Mouse (Mus musculus): ENCODE measurements around the gene Gfod2. TPM values are rescaled to one million over a fixed set of nuclear protein-coding genes. Genes with fewer than 3 reads are reported as not detected.

Gene Gfod2
- polyA plus RNA-seq, 1 experiment from 2014 or later: 23.1 TPM

DNA sequence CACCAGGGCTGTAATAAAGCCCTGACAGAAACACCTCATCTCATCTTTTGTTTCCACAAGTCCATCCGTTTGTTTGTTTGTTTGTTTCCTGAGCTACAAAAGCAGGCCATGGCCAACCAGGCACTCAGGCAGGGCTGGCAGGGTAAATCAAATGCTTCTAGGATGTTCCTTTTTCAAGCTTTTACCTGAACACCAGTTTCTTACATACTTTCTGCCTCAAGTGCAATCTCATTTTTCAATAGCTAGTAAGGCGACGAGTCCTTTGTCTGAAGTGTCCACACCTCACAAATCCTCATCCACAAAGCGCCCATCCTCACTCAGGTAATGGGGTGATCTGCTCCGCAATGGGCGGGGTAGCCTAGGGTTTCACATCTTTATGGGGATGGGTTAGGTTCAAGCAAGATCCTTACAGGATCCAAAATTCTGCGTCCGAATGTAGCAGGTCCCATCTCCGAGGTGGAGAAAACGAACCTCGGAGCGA lies 628 bp downstream of the Gfod2 start:
- H3K27me3 ChIP-seq: no peaks in the 10 kb centered on the region
- ATAC-seq (ENCODE audit: insufficient number of reproducible peaks, low FRiP score, low TSS enrichment, low read depth): 0 out of 2 replicates have a peak, but pooled peaks have one; percentile 26
- H3K9me3 ChIP-seq (replicated peaks): no peaks in the 10 kb centered on the region
- peak overlapping the region; percentile 99 for H3K4me3 ChIP-seq (replicated peaks)
- H3K4me1 ChIP-seq: peaks cover 10% of the 10 kb centered on the region
- peak overlapping the region; percentile 80 for H3K9ac ChIP-seq
- WGBS: 3% methylated on average over 12 of the region's 12 CpGs
- peak overlapping the region; percentile 86 for H3K27ac ChIP-seq (replicated peaks)
- peak overlapping the region; percentile 69 for H3K4me2 ChIP-seq (replicated peaks)
- H3K36me3 ChIP-seq: no peaks in the 10 kb centered on the region

DNA sequence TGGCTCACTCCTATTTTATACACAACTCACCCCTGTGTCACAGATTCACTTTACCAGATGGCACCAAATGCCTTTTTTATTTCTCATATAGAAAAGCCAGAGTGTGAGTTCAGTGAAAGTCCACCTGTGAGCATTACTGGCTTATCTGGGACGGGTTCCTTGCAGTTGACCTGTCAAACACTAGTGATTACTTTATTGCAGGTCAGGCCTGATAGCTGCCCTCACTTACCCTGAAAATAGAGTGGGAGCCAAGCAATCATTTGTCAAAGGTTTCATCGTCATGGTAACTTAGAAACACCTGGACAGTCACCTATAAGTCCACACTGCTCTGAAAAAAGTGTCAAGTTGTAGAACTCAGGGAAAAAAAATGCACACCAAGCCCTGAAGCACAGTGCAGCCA lies 3.8 kb downstream of the Gfod2 start:
- H3K9ac ChIP-seq: no peak overlapping the region
- H3K4me3 ChIP-seq (replicated peaks): no peak overlapping the region
- H3K27me3 ChIP-seq: no peaks in the 10 kb centered on the region
- 86% methylated on average over 2 of the region's 2 CpGs for WGBS
- no peak overlapping the region; the same call in 1 of the 2 replicates for H3K27ac ChIP-seq (replicated peaks)
- no peaks in the 10 kb centered on the region for H3K36me3 ChIP-seq
- no peaks in the 10 kb centered on the region for H3K9me3 ChIP-seq (replicated peaks)
- no peak for ATAC-seq (ENCODE audit: insufficient number of reproducible peaks, low FRiP score, low TSS enrichment, low read depth)
- H3K4me1 ChIP-seq: peaks cover 18% of the 10 kb centered on the region
- H3K4me2 ChIP-seq (replicated peaks): no peak overlapping the region

DNA sequence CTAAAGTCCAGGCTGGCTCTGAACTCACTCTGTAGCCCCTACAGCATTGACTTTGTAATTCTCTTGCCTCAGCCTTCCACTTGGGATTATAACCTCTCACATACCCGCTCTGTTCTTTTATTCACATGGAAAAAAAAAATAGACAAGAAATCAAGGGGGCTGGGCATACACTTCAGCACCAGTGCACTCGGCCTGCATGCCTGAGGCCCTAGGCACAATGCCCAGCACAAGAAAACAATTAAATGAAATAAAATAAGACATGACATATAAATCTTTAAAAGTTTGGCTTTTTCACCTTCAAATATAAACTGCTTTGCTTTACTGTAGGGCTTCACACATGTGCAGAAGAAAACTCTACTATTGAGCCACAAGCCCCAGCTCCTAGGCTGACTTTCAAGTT lies 4.5 kb downstream of the Gfod2 start:
- no peak for ATAC-seq (ENCODE audit: insufficient number of reproducible peaks, low FRiP score, low TSS enrichment, low read depth)
- no peak overlapping the region for H3K27ac ChIP-seq (replicated peaks)
- no peaks in the 10 kb centered on the region for H3K27me3 ChIP-seq
- H3K9ac ChIP-seq: no peak overlapping the region
- H3K4me2 ChIP-seq (replicated peaks): no peak overlapping the region
- no peaks in the 10 kb centered on the region for H3K36me3 ChIP-seq
- no peaks in the 10 kb centered on the region for H3K9me3 ChIP-seq (replicated peaks)
- H3K4me1 ChIP-seq: peaks cover 13% of the 10 kb centered on the region
- no peak overlapping the region for H3K4me3 ChIP-seq (replicated peaks)
- WGBS: 42% methylated on average over 2 of the region's 2 CpGs

DNA sequence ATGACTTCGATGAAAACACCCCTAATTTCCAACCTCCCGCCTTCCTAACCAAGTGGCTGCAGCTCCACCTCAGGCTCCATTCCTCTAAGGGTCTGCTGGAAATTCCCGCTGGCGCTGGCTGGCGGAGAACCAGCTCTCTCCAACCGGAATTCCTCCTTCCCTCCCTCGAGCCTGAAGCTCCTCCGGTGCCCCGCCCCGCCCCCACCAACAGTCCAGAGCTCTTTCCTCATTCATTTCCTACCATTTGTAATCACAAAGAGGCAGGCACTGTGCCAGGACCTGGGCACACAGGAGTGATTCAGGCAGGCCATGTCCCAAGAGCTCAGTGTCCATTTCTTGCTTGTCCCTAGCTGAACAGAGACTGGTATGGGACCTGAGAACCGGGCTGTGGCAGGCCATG lies 7.9 kb downstream of the Gfod2 start:
- H3K4me1 ChIP-seq: peaks cover 14% of the 10 kb centered on the region
- H3K4me2 ChIP-seq (replicated peaks): 0 out of 2 replicates have a peak overlapping the region, but pooled peaks have one; percentile 12
- H3K9me3 ChIP-seq (replicated peaks): no peaks in the 10 kb centered on the region
- H3K4me3 ChIP-seq (replicated peaks): no peak overlapping the region
- H3K27ac ChIP-seq (replicated peaks): peak overlapping the region; percentile 66
- no peaks in the 10 kb centered on the region for H3K27me3 ChIP-seq
- ATAC-seq (ENCODE audit: insufficient number of reproducible peaks, low FRiP score, low TSS enrichment, low read depth): no peak
- WGBS: 6% methylated on average over 11 of the region's 11 CpGs
- no peaks in the 10 kb centered on the region for H3K36me3 ChIP-seq
- no peak overlapping the region for H3K9ac ChIP-seq

DNA sequence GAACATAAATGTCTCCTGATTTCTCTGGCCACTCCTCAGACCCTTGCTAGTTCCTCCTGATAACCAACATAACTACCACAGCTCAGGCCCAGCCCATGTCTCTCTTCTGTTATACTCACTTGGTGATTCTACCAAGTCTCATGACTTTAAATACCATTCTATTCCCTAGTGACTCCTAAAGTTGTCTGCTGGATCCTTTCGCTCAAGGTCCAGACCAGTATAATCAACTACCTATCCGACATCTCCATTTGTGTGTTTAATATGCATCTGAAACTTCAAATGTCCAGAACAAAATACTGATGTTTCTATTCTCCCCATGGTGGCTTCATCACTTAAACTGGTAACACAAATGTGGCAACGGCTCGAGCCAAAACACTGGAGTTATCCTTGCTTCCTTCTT lies 15.2 kb downstream of the Gfod2 start:
- H3K27me3 ChIP-seq: no peaks in the 10 kb centered on the region
- H3K4me2 ChIP-seq (replicated peaks): no peak overlapping the region
- H3K27ac ChIP-seq (replicated peaks): no peak overlapping the region
- no peak overlapping the region for H3K4me3 ChIP-seq (replicated peaks)
- H3K36me3 ChIP-seq: no peaks in the 10 kb centered on the region
- 84% methylated on average over 4 of the region's 4 CpGs for WGBS
- H3K9ac ChIP-seq: no peak overlapping the region
- no peak for ATAC-seq (ENCODE audit: insufficient number of reproducible peaks, low FRiP score, low TSS enrichment, low read depth)
- H3K9me3 ChIP-seq (replicated peaks): no peaks in the 10 kb centered on the region
- peaks cover 10% of the 10 kb centered on the region for H3K4me1 ChIP-seq

DNA sequence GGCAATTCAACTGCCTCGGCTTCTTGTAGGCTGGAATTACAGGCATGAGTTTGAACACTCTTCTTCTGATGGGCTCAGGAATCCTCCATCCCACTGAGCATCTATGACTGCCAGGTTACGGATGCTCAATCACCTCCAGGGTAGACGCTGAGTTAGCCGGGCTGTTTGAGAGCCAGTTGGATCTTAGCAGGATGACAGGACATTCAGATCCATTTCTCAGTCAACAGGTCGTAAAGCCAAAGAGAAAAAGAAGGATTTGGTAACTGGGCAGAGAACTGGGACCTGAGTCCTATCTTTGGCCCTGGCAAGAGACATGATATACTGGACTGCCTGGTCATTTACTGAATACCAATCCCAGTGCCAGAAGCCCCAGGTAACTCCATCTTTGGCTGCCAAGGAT lies 19.2 kb downstream of the Gfod2 start:
- H3K27me3 ChIP-seq: no peaks in the 10 kb centered on the region
- H3K4me3 ChIP-seq (replicated peaks): no peak overlapping the region
- no peak overlapping the region for H3K9ac ChIP-seq
- no peaks in the 10 kb centered on the region for H3K36me3 ChIP-seq
- H3K4me2 ChIP-seq (replicated peaks): no peak overlapping the region
- 90% methylated on average over 5 of the region's 5 CpGs for WGBS
- no peaks in the 10 kb centered on the region for H3K4me1 ChIP-seq
- H3K9me3 ChIP-seq (replicated peaks): no peaks in the 10 kb centered on the region
- no peak overlapping the region for H3K27ac ChIP-seq (replicated peaks)
- ATAC-seq (ENCODE audit: insufficient number of reproducible peaks, low FRiP score, low TSS enrichment, low read depth): no peak

DNA sequence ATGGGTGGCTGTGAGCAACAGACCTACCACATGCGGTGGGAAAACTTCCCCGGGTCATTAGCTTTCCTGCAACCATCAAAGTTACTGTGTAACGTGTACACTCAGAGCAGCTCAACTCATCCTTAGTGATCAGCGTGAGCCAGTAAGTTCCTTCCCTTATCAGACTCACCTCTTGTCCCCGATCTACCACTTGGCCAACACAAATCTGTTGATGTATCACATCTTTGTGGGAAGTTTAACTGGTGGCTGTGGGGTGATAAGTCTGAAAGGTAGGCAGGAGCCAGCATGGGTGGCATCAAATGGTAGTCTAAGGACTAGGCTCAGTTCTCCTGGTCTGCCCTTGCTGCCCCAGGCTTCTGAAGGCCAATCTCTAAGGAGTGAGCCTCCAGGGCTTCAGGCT lies 26.3 kb downstream of the Gfod2 start:
- Histone ChIP-seq H3K9me3 (replicated peaks) (no peaks in the 10 kb centered on the region), H3K4me1 (no peaks in the 10 kb centered on the region), H3K27ac (replicated peaks) (no peak overlapping the region), H3K4me2 (replicated peaks) (no peak overlapping the region), H3K9ac (no peak overlapping the region), H3K27me3 (no peaks in the 10 kb centered on the region), H3K36me3 (peaks cover 14% of the 10 kb centered on the region), H3K4me3 (replicated peaks) (no peak overlapping the region)
- WGBS: 93% methylated on average over 5 of the region's 5 CpGs
- ATAC-seq (ENCODE audit: insufficient number of reproducible peaks, low FRiP score, low TSS enrichment, low read depth): no peak

DNA sequence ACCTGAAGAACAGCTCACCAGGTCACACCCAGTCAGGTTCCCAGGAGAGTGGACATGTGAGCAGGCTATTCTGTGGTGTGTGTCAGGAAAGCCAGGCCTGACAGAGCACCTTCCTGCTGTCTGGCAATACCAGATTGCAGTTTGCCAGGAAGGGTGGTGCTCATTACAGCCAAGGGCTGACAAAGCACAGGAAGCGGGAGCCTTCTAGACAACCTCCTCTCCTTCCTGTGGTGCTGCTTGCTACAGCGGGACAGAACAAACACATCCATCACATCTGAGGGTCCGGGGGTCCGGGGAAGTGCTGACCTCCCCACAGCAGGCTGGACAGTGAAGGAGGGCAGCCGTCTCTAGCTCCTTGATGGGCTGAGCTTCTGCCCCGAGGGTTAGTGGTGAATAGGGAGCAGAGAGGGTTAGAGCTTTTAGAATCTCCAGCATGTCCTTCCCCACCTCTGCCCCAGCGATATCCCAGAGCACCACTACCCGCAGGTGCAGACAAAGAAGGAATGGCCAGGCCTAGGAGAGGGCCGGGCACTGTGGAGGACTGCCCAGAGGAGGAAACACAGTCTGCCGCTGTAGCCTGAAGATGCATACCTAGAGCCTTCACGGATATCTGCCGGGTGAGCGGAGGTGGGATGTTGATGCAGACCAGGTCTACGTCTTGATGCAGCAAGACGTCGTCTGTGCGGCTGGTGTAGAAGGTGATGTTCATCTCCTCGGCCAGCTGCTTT lies 30.9 kb downstream of the Gfod2 start:
- ATAC-seq (ENCODE audit: insufficient number of reproducible peaks, low FRiP score, low TSS enrichment, low read depth): 0 out of 2 replicates have a peak, but pooled peaks have one; percentile 34
- H3K27ac ChIP-seq (replicated peaks): peak overlapping the region; percentile 28; the same call in 1 of the 2 replicates
- H3K4me2 ChIP-seq (replicated peaks): no peak overlapping the region
- peaks cover 36% of the 10 kb centered on the region for H3K36me3 ChIP-seq
- H3K4me1 ChIP-seq: no peaks in the 10 kb centered on the region
- 86% methylated on average over 18 of the region's 18 CpGs for WGBS
- H3K27me3 ChIP-seq: no peaks in the 10 kb centered on the region
- H3K4me3 ChIP-seq (replicated peaks): no peak overlapping the region
- no peaks in the 10 kb centered on the region for H3K9me3 ChIP-seq (replicated peaks)
- H3K9ac ChIP-seq: no peak overlapping the region

DNA sequence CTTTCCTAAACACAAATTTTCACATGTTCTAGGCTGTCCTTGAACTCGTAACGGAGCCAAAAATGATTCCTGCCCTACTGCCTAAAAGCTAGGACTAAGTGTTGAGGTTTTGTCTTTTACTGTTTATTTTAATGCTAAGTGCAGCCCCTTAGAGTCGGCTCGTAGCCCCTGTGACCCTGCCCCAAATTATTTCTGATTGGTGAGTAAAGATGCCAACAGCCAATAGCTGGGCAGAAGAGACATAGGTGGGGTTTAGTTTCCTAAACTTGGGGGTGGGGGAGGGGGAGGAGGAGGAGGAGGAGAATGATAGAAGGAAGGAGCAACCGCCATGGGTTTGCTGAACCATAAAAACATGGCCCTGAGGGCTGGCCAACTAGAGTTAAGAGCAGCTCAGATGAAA lies 32.7 kb downstream of the Gfod2 start:
- Histone ChIP-seq H3K4me1 (no peaks in the 10 kb centered on the region), H3K4me2 (replicated peaks) (no peak overlapping the region), H3K9ac (no peak overlapping the region), H3K27me3 (no peaks in the 10 kb centered on the region), H3K27ac (replicated peaks) (no peak overlapping the region), H3K36me3 (peaks cover 36% of the 10 kb centered on the region), H3K4me3 (replicated peaks) (no peak overlapping the region), H3K9me3 (replicated peaks) (no peaks in the 10 kb centered on the region)
- ATAC-seq (ENCODE audit: insufficient number of reproducible peaks, low FRiP score, low TSS enrichment, low read depth): no peak
- 68% methylated on average over 5 of the region's 5 CpGs for WGBS

DNA sequence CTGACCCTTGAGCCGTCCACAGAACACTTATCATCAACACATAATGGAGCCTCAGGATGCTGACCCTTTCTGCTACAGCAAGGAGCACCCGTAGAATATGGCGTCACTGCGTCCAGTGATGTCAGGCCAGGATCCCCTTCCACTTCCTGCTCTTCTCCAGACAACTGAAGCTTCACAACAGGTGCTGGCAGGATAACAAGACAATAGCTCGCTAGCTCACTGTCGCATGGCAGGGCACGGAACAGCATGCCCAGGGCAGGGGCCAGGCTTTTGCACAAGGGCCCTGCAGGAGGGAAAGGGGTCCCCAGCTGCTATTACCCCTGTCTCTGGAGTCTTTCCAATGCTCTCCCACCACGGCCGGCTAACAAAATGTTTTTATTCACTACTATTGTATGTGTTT lies 35.6 kb downstream of the Gfod2 start:
- no peaks in the 10 kb centered on the region for H3K27me3 ChIP-seq
- H3K27ac ChIP-seq (replicated peaks): no peak overlapping the region
- 91% methylated on average over 9 of the region's 9 CpGs for WGBS
- H3K4me3 ChIP-seq (replicated peaks): no peak overlapping the region
- H3K4me2 ChIP-seq (replicated peaks): no peak overlapping the region
- H3K4me1 ChIP-seq: no peaks in the 10 kb centered on the region
- no peak overlapping the region for H3K9ac ChIP-seq
- no peak for ATAC-seq (ENCODE audit: insufficient number of reproducible peaks, low FRiP score, low TSS enrichment, low read depth)
- H3K9me3 ChIP-seq (replicated peaks): no peaks in the 10 kb centered on the region
- peaks cover 29% of the 10 kb centered on the region for H3K36me3 ChIP-seq

DNA sequence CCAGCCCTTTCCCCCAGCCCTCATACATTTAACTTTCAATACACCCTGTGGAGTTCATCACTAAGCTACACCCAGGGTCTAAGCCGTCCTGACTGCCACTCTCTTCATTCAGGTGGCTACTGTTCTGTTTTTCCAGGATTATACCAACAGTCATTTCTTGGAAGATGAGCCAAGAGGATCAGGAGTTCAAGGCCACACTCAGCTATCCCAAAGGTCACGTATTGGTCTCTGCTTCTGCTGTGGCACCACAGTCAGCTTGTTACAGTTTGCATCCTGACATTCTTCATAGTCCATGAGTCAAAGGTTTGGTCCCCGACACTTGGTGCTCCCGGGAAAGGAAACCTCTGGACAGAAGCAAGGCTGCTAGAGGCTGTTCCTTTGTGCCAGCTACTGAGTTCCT lies 38.8 kb downstream of the Gfod2 start:
- no peak overlapping the region for H3K27ac ChIP-seq (replicated peaks)
- no peak overlapping the region for H3K4me2 ChIP-seq (replicated peaks)
- ATAC-seq (ENCODE audit: insufficient number of reproducible peaks, low FRiP score, low TSS enrichment, low read depth): no peak
- H3K9ac ChIP-seq: no peak overlapping the region
- no peaks in the 10 kb centered on the region for H3K9me3 ChIP-seq (replicated peaks)
- H3K4me1 ChIP-seq: no peaks in the 10 kb centered on the region
- H3K27me3 ChIP-seq: no peaks in the 10 kb centered on the region
- WGBS: 86% methylated on average over 4 of the region's 4 CpGs
- peaks cover 8% of the 10 kb centered on the region; the same call in 1 of the 2 replicates for H3K36me3 ChIP-seq
- no peak overlapping the region for H3K4me3 ChIP-seq (replicated peaks)
